Mouse (Mus musculus): ENCODE measurements at regions not wholly inside any gene's neighbourhood (a gene's known extent, or its start where the extent isn't known, plus 50 kb on each side); places are given as distances from the start of the nearest gene placed in this dataset.

DNA sequence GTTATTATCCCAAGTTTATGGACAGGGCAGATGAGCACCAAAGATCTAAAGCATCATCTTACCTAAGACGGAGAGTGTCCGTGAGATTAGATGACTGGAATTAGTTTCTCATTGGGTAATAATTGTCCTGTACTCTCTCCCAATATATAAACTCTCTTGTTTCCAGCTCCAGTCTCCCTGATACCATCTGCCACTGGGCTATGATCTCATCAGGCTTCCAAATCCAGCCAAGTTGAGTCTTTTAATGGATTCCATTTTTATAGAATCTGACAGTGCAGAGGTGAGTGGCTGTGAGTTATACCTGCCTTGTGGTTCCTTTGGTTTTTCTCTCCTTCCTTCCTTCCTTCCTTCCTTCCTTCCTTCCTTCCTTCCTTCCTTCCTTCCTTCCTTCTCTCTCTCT is 63.1 kb downstream of the Tas2r118 start:
- DNase-seq, result peak; percentile 30 to 56
